Mouse (Mus musculus): Measurements from ENCODE around the gene Itih3. TPM values are rescaled to one million over a fixed set of nuclear protein-coding genes. Genes with fewer than 3 reads are reported as not detected.

Gene Itih3
- polyA plus RNA-seq, 1 experiment from 2014 or later = 0.19 TPM

- Histone ChIP-seq H3K36me3 (ENCODE audit: control insufficient read depth, insufficient read depth, low read length) (no peaks in the 10 kb centered on the region), H3K27ac (ENCODE audit: low read depth, low read length) (no peak within 1 kb of the TSS), H3K4me2 (ENCODE audit: low read length) (no peak within 1 kb of the TSS), H3K4me3 (ENCODE audit: low read depth, low read length) (no peak within 1 kb of the TSS), H3K9ac (ENCODE audit: low read length) (no peak within 1 kb of the TSS), H3K27me3 (replicated peaks; ENCODE audit: control insufficient read depth, insufficient read depth, low read length) (no peaks in the 10 kb centered on the region), H3K9me3 (replicated peaks; ENCODE audit: control insufficient read depth, low read length) (no peaks in the 10 kb centered on the region), H3K4me1 (ENCODE audit: control insufficient read depth, insufficient read depth, low read length) (no peaks in the 10 kb centered on the region)
- ATAC-seq (no peak), DNase-seq (ENCODE audit: low spot score) (no peak)
- WGBS = 85% methylated on average over 7 of the region's 7 CpGs
These were observed 19.5 kb upstream of the Itih3 start, which contains the start of gene Itih1 for GRCm38 (mm10) chr14:30943038-30943437. Itih1 (minus strand) TSS chr14:30943289.

GRCm38 (mm10) chr14:30942254-30942653 is 18.7 kb upstream of the Itih3 start:
- no peak overlapping the region for H3K9ac ChIP-seq (ENCODE audit: low read length)
- no peak for DNase-seq (ENCODE audit: low spot score)
- WGBS = 91% methylated on average over 4 of the region's 4 CpGs
- no peaks in the 10 kb centered on the region for H3K36me3 ChIP-seq (ENCODE audit: control insufficient read depth, insufficient read depth, low read length)
- no peaks in the 10 kb centered on the region for H3K27me3 ChIP-seq (replicated peaks; ENCODE audit: control insufficient read depth, insufficient read depth, low read length)
- H3K9me3 ChIP-seq (replicated peaks; ENCODE audit: control insufficient read depth, low read length) = no peaks in the 10 kb centered on the region
- H3K27ac ChIP-seq (ENCODE audit: low read depth, low read length) = no peak overlapping the region
- ATAC-seq = no peak
- no peak overlapping the region for H3K4me2 ChIP-seq (ENCODE audit: low read length)
- no peak overlapping the region for H3K4me3 ChIP-seq (ENCODE audit: low read depth, low read length)
- H3K4me1 ChIP-seq (ENCODE audit: control insufficient read depth, insufficient read depth, low read length) = no peaks in the 10 kb centered on the region

GRCm38 (mm10) chr14:30933351-30933750 is 9.8 kb upstream of the Itih3 start:
- Histone ChIP-seq H3K27ac (ENCODE audit: low read depth, low read length) (no peak overlapping the region), H3K27me3 (replicated peaks; ENCODE audit: control insufficient read depth, insufficient read depth, low read length) (no peaks in the 10 kb centered on the region), H3K4me2 (ENCODE audit: low read length) (no peak overlapping the region), H3K36me3 (ENCODE audit: control insufficient read depth, insufficient read depth, low read length) (no peaks in the 10 kb centered on the region), H3K4me3 (ENCODE audit: low read depth, low read length) (no peak overlapping the region), H3K4me1 (ENCODE audit: control insufficient read depth, insufficient read depth, low read length) (no peaks in the 10 kb centered on the region), H3K9ac (ENCODE audit: low read length) (no peak overlapping the region), H3K9me3 (replicated peaks; ENCODE audit: control insufficient read depth, low read length) (no peaks in the 10 kb centered on the region)
- ATAC-seq (no peak), DNase-seq (ENCODE audit: low spot score) (no peak)
- WGBS = 85% methylated on average over 9 of the region's 9 CpGs

GRCm38 (mm10) chr14:30930386-30930785 is 6.8 kb upstream of the Itih3 start:
- Histone ChIP-seq H3K27ac (ENCODE audit: low read depth, low read length) (no peak overlapping the region), H3K36me3 (ENCODE audit: control insufficient read depth, insufficient read depth, low read length) (no peaks in the 10 kb centered on the region), H3K9me3 (replicated peaks; ENCODE audit: control insufficient read depth, low read length) (no peaks in the 10 kb centered on the region), H3K4me2 (ENCODE audit: low read length) (no peak overlapping the region), H3K9ac (ENCODE audit: low read length) (no peak overlapping the region), H3K4me3 (ENCODE audit: low read depth, low read length) (no peak overlapping the region), H3K4me1 (ENCODE audit: control insufficient read depth, insufficient read depth, low read length) (no peaks in the 10 kb centered on the region), H3K27me3 (replicated peaks; ENCODE audit: control insufficient read depth, insufficient read depth, low read length) (no peaks in the 10 kb centered on the region)
- ATAC-seq (no peak), DNase-seq (ENCODE audit: low spot score) (no peak)
- 93% methylated on average over 4 of the region's 4 CpGs for WGBS

- H3K27ac ChIP-seq (ENCODE audit: low read depth, low read length) = no peak overlapping the region
- no peaks in the 10 kb centered on the region for H3K27me3 ChIP-seq (replicated peaks; ENCODE audit: control insufficient read depth, insufficient read depth, low read length)
- no peaks in the 10 kb centered on the region for H3K9me3 ChIP-seq (replicated peaks; ENCODE audit: control insufficient read depth, low read length)
- H3K4me1 ChIP-seq (ENCODE audit: control insufficient read depth, insufficient read depth, low read length) = no peaks in the 10 kb centered on the region
- DNase-seq (ENCODE audit: low spot score) = no peak
- H3K36me3 ChIP-seq (ENCODE audit: control insufficient read depth, insufficient read depth, low read length) = no peaks in the 10 kb centered on the region
- H3K4me2 ChIP-seq (ENCODE audit: low read length) = no peak overlapping the region
- WGBS = 89% methylated on average over 3 of the region's 3 CpGs
- H3K9ac ChIP-seq (ENCODE audit: low read length) = no peak overlapping the region
- ATAC-seq = no peak
- no peak overlapping the region for H3K4me3 ChIP-seq (ENCODE audit: low read depth, low read length)
These were observed 1.9 kb upstream of the Itih3 start for GRCm38 (mm10) chr14:30925492-30925891.

- ATAC-seq (peak; percentile 70; the same call in 1 of the 2 replicates), DNase-seq (ENCODE audit: low spot score) (peak; percentile 66)
- no peaks in the 10 kb centered on the region for H3K36me3 ChIP-seq (ENCODE audit: control insufficient read depth, insufficient read depth, low read length)
- no peak overlapping the region for H3K9ac ChIP-seq (ENCODE audit: low read length)
- no peaks in the 10 kb centered on the region for H3K4me1 ChIP-seq (ENCODE audit: control insufficient read depth, insufficient read depth, low read length)
- no peaks in the 10 kb centered on the region for H3K27me3 ChIP-seq (replicated peaks; ENCODE audit: control insufficient read depth, insufficient read depth, low read length)
- 54% methylated on average over 8 of the region's 8 CpGs for whole genome bisulfite sequencing
- no peak overlapping the region for H3K27ac ChIP-seq (ENCODE audit: low read depth, low read length)
- no peak overlapping the region for H3K4me3 ChIP-seq (ENCODE audit: low read depth, low read length)
- H3K4me2 ChIP-seq (ENCODE audit: low read length) = no peak overlapping the region
- no peaks in the 10 kb centered on the region for H3K9me3 ChIP-seq (replicated peaks; ENCODE audit: control insufficient read depth, low read length)
These were observed 1.4 kb downstream of the Itih3 start for GRCm38 (mm10) chr14:30922053-30922670.

- Histone ChIP-seq H3K4me1 (ENCODE audit: control insufficient read depth, insufficient read depth, low read length) (no peaks in the 10 kb centered on the region), H3K9ac (ENCODE audit: low read length) (no peak overlapping the region), H3K27ac (ENCODE audit: low read depth, low read length) (no peak overlapping the region), H3K36me3 (ENCODE audit: control insufficient read depth, insufficient read depth, low read length) (no peaks in the 10 kb centered on the region), H3K27me3 (replicated peaks; ENCODE audit: control insufficient read depth, insufficient read depth, low read length) (no peaks in the 10 kb centered on the region), H3K4me3 (ENCODE audit: low read depth, low read length) (no peak overlapping the region), H3K9me3 (replicated peaks; ENCODE audit: control insufficient read depth, low read length) (no peaks in the 10 kb centered on the region), H3K4me2 (ENCODE audit: low read length) (no peak overlapping the region)
- DNase-seq (ENCODE audit: low spot score) = no peak
- 75% methylated on average over 1 of the region's 1 CpGs for WGBS
- no peak for ATAC-seq
These were observed 7.0 kb downstream of the Itih3 start for GRCm38 (mm10) chr14:30916516-30916915.

GRCm38 (mm10) chr14:30913404-30913803 is 10.2 kb downstream of the Itih3 start:
- no peaks in the 10 kb centered on the region for H3K4me1 ChIP-seq (ENCODE audit: control insufficient read depth, insufficient read depth, low read length)
- no peak overlapping the region for H3K27ac ChIP-seq (ENCODE audit: low read depth, low read length)
- no peaks in the 10 kb centered on the region for H3K36me3 ChIP-seq (ENCODE audit: control insufficient read depth, insufficient read depth, low read length)
- H3K9me3 ChIP-seq (replicated peaks; ENCODE audit: control insufficient read depth, low read length) = no peaks in the 10 kb centered on the region
- DNase-seq (ENCODE audit: low spot score) = peak; percentile 21
- H3K27me3 ChIP-seq (replicated peaks; ENCODE audit: control insufficient read depth, insufficient read depth, low read length) = no peaks in the 10 kb centered on the region
- no peak overlapping the region for H3K4me2 ChIP-seq (ENCODE audit: low read length)
- 75% methylated on average over 5 of the region's 5 CpGs for WGBS
- ATAC-seq = no peak
- H3K4me3 ChIP-seq (ENCODE audit: low read depth, low read length) = no peak overlapping the region
- H3K9ac ChIP-seq (ENCODE audit: low read length) = no peak overlapping the region

GRCm38 (mm10) chr14:30912641-30913040 is 10.9 kb downstream of the Itih3 start:
- H3K4me1 ChIP-seq (ENCODE audit: control insufficient read depth, insufficient read depth, low read length) = no peaks in the 10 kb centered on the region
- H3K9ac ChIP-seq (ENCODE audit: low read length) = no peak overlapping the region
- H3K27me3 ChIP-seq (replicated peaks; ENCODE audit: control insufficient read depth, insufficient read depth, low read length) = no peaks in the 10 kb centered on the region
- no peaks in the 10 kb centered on the region for H3K36me3 ChIP-seq (ENCODE audit: control insufficient read depth, insufficient read depth, low read length)
- DNase-seq (ENCODE audit: low spot score) (no peak), ATAC-seq (no peak)
- no peak overlapping the region for H3K4me2 ChIP-seq (ENCODE audit: low read length)
- no peak overlapping the region for H3K27ac ChIP-seq (ENCODE audit: low read depth, low read length)
- H3K4me3 ChIP-seq (ENCODE audit: low read depth, low read length) = no peak overlapping the region
- 80% methylated on average over 8 of the region's 8 CpGs for WGBS
- no peaks in the 10 kb centered on the region for H3K9me3 ChIP-seq (replicated peaks; ENCODE audit: control insufficient read depth, low read length)

Measured in forebrain, embryonic 14.5 days (tissue).